Mouse (Mus musculus) heart, adult 2 months (tissue): ENCODE data around the gene Tmem204.
A peak's percentile ranks its signal among the peaks of the same experiment; 100 is the strongest.

Source experiments
- CTCF ChIP-seq: fragments of 200-600 bp; IDR thresholded peaks from 2 replicates; pipeline ENCODE4 v1.8.1; 2022; ENCODE audit warnings: antibody characterized with exemption, mild to moderate bottlenecking, moderate library complexity
- EP300 ChIP-seq: fragments of 200-500 bp; IDR thresholded peaks from 2 replicates; pipeline ENCODE4 v1.6.1; 2011; ENCODE audit warnings: low read depth, low read length, control low read depth; ENCODE audit not compliant: insufficient read depth
- POLR2A ChIP-seq: fragments of 200-500 bp; IDR thresholded peaks from 2 replicates; pipeline ENCODE4 v1.6.1; 2011; ENCODE audit warnings: mild to moderate bottlenecking, low read depth, low read length, control low read depth; ENCODE audit not compliant: insufficient read depth

DNA sequence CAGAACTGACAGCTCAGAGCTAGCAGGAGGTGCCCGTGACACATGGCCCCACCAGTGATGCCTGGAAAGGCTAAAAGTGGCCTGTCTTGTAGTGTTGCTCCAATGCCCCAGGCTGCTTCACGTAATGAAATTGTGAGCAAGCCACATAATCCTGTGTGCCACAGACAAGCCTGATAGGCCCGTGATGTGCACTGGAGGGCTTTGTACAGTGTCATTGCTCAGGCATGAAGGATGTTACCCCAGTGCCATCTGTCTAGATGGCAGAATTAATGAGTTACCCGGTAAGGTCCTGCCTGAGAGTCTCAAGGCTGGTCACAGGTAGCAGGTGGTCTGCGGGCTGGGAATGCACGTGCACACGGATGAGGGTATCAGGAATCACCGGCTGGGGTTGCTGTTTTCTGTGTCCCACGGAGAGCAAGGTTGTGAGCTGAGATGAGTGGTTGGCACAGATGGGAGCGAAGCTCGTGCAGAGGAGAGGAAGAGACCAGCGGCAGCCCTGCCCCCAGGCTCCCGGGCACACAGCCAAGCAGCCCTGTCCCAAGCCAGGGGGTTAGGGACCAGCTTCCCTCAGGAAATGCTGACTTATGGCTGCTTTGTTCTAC lies 5.5 kb downstream of the Tmem204 start:
- no peak for TF ChIP-seq CTCF
- 0 out of 2 replicates have a peak, but pooled peaks have one; percentile 43 for TF ChIP-seq EP300
- TF ChIP-seq POLR2A: peak; percentile 52; the same call in 1 of the 2 replicates
